Mouse (Mus musculus): ENCODE results near the gene Higd1a. TPM values are rescaled to one million over a fixed set of nuclear protein-coding genes. Genes with fewer than 3 reads are reported as not detected.
A peak's percentile ranks its signal among the peaks of the same experiment; 100 is the strongest.

Gene Higd1a
- total and polyA plus RNA-seq, 2 experiments from 2014 or later = 85.4 to 332 TPM

DNA sequence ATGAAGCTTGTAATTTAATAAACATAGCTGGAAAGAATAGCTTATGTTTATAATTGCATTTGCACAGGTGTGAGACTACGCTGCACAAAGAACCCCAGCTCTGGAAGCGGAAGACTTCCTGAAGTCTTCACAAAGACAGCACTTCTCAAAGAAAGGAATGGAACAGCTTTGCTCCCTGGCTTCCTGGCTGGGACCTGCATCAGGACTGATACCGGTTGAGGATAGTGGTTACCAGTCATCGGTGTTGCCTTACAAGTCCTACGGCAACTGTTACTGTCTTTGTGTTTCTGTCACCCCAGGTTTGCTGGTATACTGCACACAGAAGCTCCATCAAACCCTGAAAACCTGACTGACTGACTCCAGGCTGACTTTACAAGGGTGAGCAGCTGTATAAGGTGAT is 11.3 kb upstream of the Higd1a start:
- WGBS = 87% methylated on average over 5 of the region's 5 CpGs
- DNase-seq (ENCODE audit: low spot score) (no peak), ATAC-seq (ENCODE audit: insufficient read depth, low read depth) (no peak)
- Histone ChIP-seq H3K9me3 (replicated peaks; ENCODE audit: control insufficient read depth, low read length) (no peaks in the 10 kb centered on the region), H3K9ac (replicated peaks; ENCODE audit: low read depth, low read length) (no peak overlapping the region), H3K4me3 (ENCODE audit: low read depth, low read length) (no peak overlapping the region), H3K4me1 (ENCODE audit: control insufficient read depth, insufficient read depth) (no peaks in the 10 kb centered on the region), H3K36me3 (replicated peaks; ENCODE audit: control insufficient read depth, insufficient read depth, low read length) (no peaks in the 10 kb centered on the region), H3K27me3 (ENCODE audit: control insufficient read depth, insufficient read depth, low read length) (no peaks in the 10 kb centered on the region), H3K4me2 (ENCODE audit: low read depth, low read length) (no peak overlapping the region), H3K27ac (ENCODE audit: low read depth) (no peak overlapping the region)
- TF ChIP-seq EP300 (IDR thresholded peaks at IDR 0.05; ENCODE audit: low read depth) = no peak
- no peak for TF ChIP-seq CTCF (IDR thresholded peaks at IDR 0.05; ENCODE audit: low read depth)

DNA sequence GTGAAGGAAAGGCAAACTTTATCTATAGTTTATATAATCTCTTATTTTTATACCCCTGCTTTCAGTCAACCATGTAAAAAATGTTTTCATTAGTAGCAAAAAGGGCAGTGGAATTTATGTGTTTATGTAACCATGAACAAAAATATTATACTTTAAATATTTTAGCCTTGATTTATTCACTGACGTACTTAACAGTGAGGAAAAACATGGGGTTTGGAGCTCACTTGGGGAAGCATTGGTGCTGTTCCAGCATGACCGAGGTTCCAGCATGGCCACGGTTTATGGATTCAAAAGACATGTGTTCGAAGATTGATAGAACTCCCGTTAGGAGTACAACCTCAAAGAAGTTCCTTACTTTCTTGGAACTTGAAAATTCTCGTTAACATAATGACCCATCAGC is 10.1 kb upstream of the Higd1a start:
- 75% methylated on average over 6 of the region's 6 CpGs for WGBS
- no peak overlapping the region for H3K4me3 ChIP-seq (ENCODE audit: low read depth, low read length)
- H3K27me3 ChIP-seq (ENCODE audit: control insufficient read depth, insufficient read depth, low read length) = no peaks in the 10 kb centered on the region
- H3K4me2 ChIP-seq (ENCODE audit: low read depth, low read length) = no peak overlapping the region
- H3K4me1 ChIP-seq (ENCODE audit: control insufficient read depth, insufficient read depth) = no peaks in the 10 kb centered on the region
- H3K27ac ChIP-seq (ENCODE audit: low read depth) = no peak overlapping the region
- no peak for ATAC-seq (ENCODE audit: insufficient read depth, low read depth)
- no peaks in the 10 kb centered on the region for H3K36me3 ChIP-seq (replicated peaks; ENCODE audit: control insufficient read depth, insufficient read depth, low read length)
- no peak for DNase-seq (ENCODE audit: low spot score)
- no peak for TF ChIP-seq CTCF (IDR thresholded peaks at IDR 0.05; ENCODE audit: low read depth)
- TF ChIP-seq EP300 (IDR thresholded peaks at IDR 0.05; ENCODE audit: low read depth) = no peak
- no peaks in the 10 kb centered on the region for H3K9me3 ChIP-seq (replicated peaks; ENCODE audit: control insufficient read depth, low read length)
- H3K9ac ChIP-seq (replicated peaks; ENCODE audit: low read depth, low read length) = no peak overlapping the region

DNA sequence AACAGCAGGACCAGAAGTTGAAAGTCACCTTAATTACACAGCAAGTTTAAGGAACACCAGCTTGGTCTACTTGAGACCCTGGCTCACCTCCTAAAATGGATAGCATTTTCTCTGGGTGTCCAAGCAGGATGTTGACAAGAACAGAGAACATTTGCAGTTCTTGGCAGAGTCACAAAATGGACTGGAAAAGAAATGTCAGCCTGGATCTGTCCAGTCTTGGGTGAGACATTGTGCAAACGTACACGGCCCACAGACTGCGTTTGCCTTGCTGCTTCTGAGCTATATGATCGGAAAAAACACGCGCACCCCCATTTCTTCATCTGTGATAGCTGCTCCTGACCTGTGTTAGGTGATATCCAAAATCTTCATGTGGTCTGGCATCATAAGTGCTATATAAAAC is 9.5 kb upstream of the Higd1a start:
- ATAC-seq (ENCODE audit: insufficient read depth, low read depth) = no peak

DNA sequence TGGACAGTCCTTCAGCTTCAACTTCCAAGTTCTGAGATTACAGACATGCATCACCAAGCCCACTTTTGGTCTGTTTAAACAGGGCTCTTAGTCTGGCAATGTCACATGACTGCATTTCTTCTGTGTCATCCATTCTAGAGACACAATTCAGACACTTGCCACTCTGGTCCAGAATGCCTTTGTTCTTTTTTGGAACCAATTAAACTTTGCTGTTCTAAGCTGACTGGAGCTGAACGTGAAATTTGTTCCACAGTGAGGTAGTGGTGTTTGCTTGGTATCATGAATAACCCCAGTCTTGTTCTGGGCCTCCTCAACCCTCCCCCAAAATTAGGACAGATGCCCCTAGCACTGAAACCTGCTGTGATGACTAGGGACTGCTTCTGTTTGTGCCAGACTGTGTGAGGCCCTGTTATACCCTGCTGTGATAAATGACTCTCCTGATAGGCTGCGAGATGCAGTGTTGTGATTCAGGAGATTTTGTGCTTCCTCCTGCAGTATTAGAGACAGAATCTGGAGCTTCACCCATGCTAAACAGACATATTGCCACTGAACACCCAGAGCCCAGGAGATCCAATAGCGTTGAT is 7.4 kb upstream of the Higd1a start:
- ATAC-seq (ENCODE audit: insufficient read depth, low read depth) (no peak), DNase-seq (ENCODE audit: low spot score) (no peak)
- no peak overlapping the region for H3K4me3 ChIP-seq (ENCODE audit: low read depth, low read length)
- no peaks in the 10 kb centered on the region for H3K9me3 ChIP-seq (replicated peaks; ENCODE audit: control insufficient read depth, low read length)
- no peak overlapping the region for H3K9ac ChIP-seq (replicated peaks; ENCODE audit: low read depth, low read length)
- no peaks in the 10 kb centered on the region for H3K27me3 ChIP-seq (ENCODE audit: control insufficient read depth, insufficient read depth, low read length)
- no peaks in the 10 kb centered on the region for H3K4me1 ChIP-seq (ENCODE audit: control insufficient read depth, insufficient read depth)
- 45% methylated on average over 3 of the region's 3 CpGs for WGBS
- H3K36me3 ChIP-seq (replicated peaks; ENCODE audit: control insufficient read depth, insufficient read depth, low read length) = no peaks in the 10 kb centered on the region
- H3K4me2 ChIP-seq (ENCODE audit: low read depth, low read length) = no peak overlapping the region
- TF ChIP-seq CTCF (IDR thresholded peaks at IDR 0.05; ENCODE audit: low read depth) (no peak), EP300 (IDR thresholded peaks at IDR 0.05; ENCODE audit: low read depth) (no peak)
- no peak overlapping the region for H3K27ac ChIP-seq (ENCODE audit: low read depth)

More for the DNA sequence above, 9.5 kb upstream of the Higd1a start:
- Histone ChIP-seq H3K4me3 (ENCODE audit: low read depth, low read length) (no peak overlapping the region), H3K4me1 (ENCODE audit: control insufficient read depth, insufficient read depth) (no peaks in the 10 kb centered on the region), H3K9ac (replicated peaks; ENCODE audit: low read depth, low read length) (no peak overlapping the region), H3K27me3 (ENCODE audit: control insufficient read depth, insufficient read depth, low read length) (no peaks in the 10 kb centered on the region), H3K27ac (ENCODE audit: low read depth) (peak overlapping the region; percentile 34; the same call in 1 of the 2 replicates), H3K36me3 (replicated peaks; ENCODE audit: control insufficient read depth, insufficient read depth, low read length) (no peaks in the 10 kb centered on the region), H3K4me2 (ENCODE audit: low read depth, low read length) (no peak overlapping the region), H3K9me3 (replicated peaks; ENCODE audit: control insufficient read depth, low read length) (no peaks in the 10 kb centered on the region)
- TF ChIP-seq EP300 (IDR thresholded peaks at IDR 0.05; ENCODE audit: low read depth) = no peak
- DNase-seq (ENCODE audit: low spot score) = peak; percentile 53
- 57% methylated on average over 6 of the region's 6 CpGs for WGBS

DNA sequence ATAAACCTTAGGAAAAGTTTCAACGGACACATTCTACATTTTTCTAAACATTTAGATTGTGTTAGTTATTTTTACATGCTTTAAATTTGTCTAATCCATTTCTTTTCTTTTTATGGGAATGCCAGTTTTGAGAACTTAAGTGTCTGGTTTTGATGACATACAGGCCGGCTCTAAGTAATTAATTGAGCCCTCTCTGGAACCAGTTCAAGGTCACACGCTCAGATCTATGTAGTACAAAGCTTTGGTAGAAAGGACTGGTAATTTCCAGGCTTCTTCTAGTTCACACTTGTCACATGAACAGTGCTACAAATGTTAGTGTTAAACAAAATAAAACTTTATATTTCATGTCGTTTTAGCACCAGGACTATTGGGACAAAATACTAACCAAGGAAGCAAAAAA is 6.7 kb upstream of the Higd1a start:
- ATAC-seq (ENCODE audit: insufficient read depth, low read depth) (no peak), DNase-seq (ENCODE audit: low spot score) (no peak)
- Histone ChIP-seq H3K27me3 (ENCODE audit: control insufficient read depth, insufficient read depth, low read length) (no peaks in the 10 kb centered on the region), H3K9me3 (replicated peaks; ENCODE audit: control insufficient read depth, low read length) (no peaks in the 10 kb centered on the region), H3K4me1 (ENCODE audit: control insufficient read depth, insufficient read depth) (no peaks in the 10 kb centered on the region), H3K4me2 (ENCODE audit: low read depth, low read length) (no peak overlapping the region), H3K36me3 (replicated peaks; ENCODE audit: control insufficient read depth, insufficient read depth, low read length) (no peaks in the 10 kb centered on the region), H3K4me3 (ENCODE audit: low read depth, low read length) (no peak overlapping the region), H3K27ac (ENCODE audit: low read depth) (no peak overlapping the region), H3K9ac (replicated peaks; ENCODE audit: low read depth, low read length) (no peak overlapping the region)
- WGBS = 66% methylated on average over 4 of the region's 4 CpGs
- TF ChIP-seq CTCF (IDR thresholded peaks at IDR 0.05; ENCODE audit: low read depth) (no peak), EP300 (IDR thresholded peaks at IDR 0.05; ENCODE audit: low read depth) (no peak)

DNA sequence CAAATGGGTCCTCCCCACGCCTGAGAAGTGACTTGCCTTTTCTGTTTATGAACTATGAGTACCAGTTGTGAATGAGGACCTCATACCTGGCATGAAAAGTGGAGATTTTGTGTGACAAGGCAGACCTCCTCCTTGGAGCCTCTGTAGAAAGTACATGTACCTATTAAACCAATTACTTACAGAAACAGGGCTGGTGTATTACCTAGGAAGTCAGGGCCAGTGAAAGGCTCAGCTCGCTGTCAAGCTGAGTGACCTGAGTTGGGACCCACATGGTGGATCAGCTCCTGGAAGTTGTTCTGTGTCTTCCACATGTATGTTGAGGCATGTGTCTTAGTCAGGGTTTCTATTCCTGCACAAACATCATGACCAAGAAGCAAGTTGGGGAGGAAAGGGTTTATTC is 2.8 kb upstream of the Higd1a start:
- 85% methylated on average over 2 of the region's 2 CpGs for WGBS
- TF ChIP-seq CTCF (IDR thresholded peaks at IDR 0.05; ENCODE audit: low read depth) (no peak), EP300 (IDR thresholded peaks at IDR 0.05; ENCODE audit: low read depth) (no peak)
- no peak for DNase-seq (ENCODE audit: low spot score)

More for the DNA sequence above, 2.8 kb upstream of the Higd1a start:
- H3K4me1 ChIP-seq (ENCODE audit: control insufficient read depth, insufficient read depth) = peaks cover 8% of the 10 kb centered on the region; the same call in 1 of the 2 replicates
- H3K4me3 ChIP-seq (ENCODE audit: low read depth, low read length) = no peak overlapping the region
- H3K9ac ChIP-seq (replicated peaks; ENCODE audit: low read depth, low read length) = no peak overlapping the region
- H3K36me3 ChIP-seq (replicated peaks; ENCODE audit: control insufficient read depth, insufficient read depth, low read length) = no peaks in the 10 kb centered on the region
- no peak for ATAC-seq (ENCODE audit: insufficient read depth, low read depth)
- H3K9me3 ChIP-seq (replicated peaks; ENCODE audit: control insufficient read depth, low read length) = no peaks in the 10 kb centered on the region
- no peak overlapping the region for H3K4me2 ChIP-seq (ENCODE audit: low read depth, low read length)
- no peak overlapping the region for H3K27ac ChIP-seq (ENCODE audit: low read depth)
- no peaks in the 10 kb centered on the region for H3K27me3 ChIP-seq (ENCODE audit: control insufficient read depth, insufficient read depth, low read length)

All from heart, postnatal 0 days (tissue).